Mouse (Mus musculus): Measurements from ENCODE around the gene Tnfrsf14. TPM values are rescaled to one million over a fixed set of nuclear protein-coding genes. Genes with fewer than 3 reads are reported as not detected.

Tnfrsf14 gene
- polyA plus RNA-seq, 1 experiment from 2014 or later: not detected

DNA sequence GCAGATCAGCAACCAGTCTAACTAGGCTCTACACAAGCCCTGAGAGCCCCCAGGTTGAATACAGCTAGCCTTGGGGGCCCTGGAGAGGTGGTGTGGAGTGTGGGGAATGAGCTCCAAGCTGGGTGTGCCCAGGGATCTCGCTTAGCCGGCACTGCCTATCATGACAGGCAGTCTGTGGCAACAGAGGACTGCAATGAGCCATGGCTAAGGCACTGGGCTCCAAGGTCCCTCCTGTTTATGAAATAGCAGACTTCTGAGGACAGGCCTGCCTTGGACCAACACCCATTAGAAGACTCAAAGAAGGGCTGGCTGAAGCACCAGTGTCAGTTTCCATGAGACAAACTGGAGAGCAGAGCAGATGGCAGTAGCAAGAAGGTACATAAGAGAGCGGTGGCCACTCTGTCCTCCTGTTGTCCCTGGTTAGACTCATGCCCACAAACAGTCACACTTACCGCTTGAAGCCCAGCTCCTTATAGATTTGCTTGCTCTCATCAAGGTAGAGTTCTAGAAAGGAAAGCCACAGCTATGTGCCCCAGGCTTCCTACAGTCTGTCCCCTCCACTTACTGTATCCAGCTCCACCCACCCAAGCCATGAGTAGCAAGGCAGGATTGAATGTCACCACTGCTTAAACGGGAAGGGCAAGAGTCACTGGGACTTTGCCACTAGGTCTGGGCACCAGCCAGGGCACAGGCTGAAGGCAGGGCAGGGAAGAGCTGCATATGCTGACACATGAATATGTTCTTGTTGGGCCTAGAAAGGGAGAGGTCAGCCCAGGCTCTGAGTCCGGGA is 30.5 kb downstream of the Tnfrsf14 start:
- WGBS: 72% methylated on average over 6 of the region's 6 CpGs
- Histone ChIP-seq H3K27ac (ENCODE audit: low read depth, low read length) (no peak overlapping the region), H3K27me3 (ENCODE audit: control insufficient read depth, insufficient read depth, low read length) (no peaks in the 10 kb centered on the region), H3K9ac (replicated peaks; ENCODE audit: low read depth, low read length) (peak overlapping the region; percentile 63), H3K4me2 (ENCODE audit: low read depth, low read length) (peak overlapping the region; percentile 95), H3K9me3 (ENCODE audit: control insufficient read depth, low read length) (no peaks in the 10 kb centered on the region), H3K4me1 (ENCODE audit: control insufficient read depth, insufficient read depth, low read length) (peaks cover 16% of the 10 kb centered on the region), H3K36me3 (ENCODE audit: control insufficient read depth, insufficient read depth, low read length) (no peaks in the 10 kb centered on the region), H3K4me3 (ENCODE audit: low read depth, low read length) (peak overlapping the region; percentile 61)
- no peak for ATAC-seq (ENCODE audit: low read depth)

DNA sequence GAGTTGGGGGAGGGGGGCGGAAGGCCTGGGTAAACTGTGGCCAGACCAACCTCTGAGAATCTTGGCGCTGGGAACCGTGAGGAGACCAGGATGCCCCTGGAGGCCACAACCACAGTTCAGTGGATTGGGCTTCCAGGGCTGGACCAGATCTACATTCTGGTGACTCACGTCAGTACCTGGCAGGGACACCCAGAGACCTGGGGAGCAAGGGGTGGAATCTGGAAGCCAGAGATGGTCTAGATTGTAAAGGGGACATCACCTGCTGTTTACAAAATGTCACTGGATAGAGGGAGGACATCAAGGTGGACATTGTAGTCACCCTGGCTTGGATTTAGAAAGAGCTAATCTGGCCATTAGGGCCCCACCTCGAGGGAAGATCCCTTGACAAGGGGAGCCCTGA is 32.8 kb downstream of the Tnfrsf14 start:
- no peaks in the 10 kb centered on the region for H3K27me3 ChIP-seq (ENCODE audit: control insufficient read depth, insufficient read depth, low read length)
- H3K4me1 ChIP-seq (ENCODE audit: control insufficient read depth, insufficient read depth, low read length): peaks cover 16% of the 10 kb centered on the region
- 82% methylated on average over 5 of the region's 5 CpGs for WGBS
- H3K4me3 ChIP-seq (ENCODE audit: low read depth, low read length): no peak overlapping the region
- no peaks in the 10 kb centered on the region for H3K9me3 ChIP-seq (ENCODE audit: control insufficient read depth, low read length)
- no peak overlapping the region for H3K27ac ChIP-seq (ENCODE audit: low read depth, low read length)
- no peak overlapping the region for H3K4me2 ChIP-seq (ENCODE audit: low read depth, low read length)
- no peak for ATAC-seq (ENCODE audit: low read depth)
- no peak overlapping the region for H3K9ac ChIP-seq (replicated peaks; ENCODE audit: low read depth, low read length)
- no peaks in the 10 kb centered on the region for H3K36me3 ChIP-seq (ENCODE audit: control insufficient read depth, insufficient read depth, low read length)

DNA sequence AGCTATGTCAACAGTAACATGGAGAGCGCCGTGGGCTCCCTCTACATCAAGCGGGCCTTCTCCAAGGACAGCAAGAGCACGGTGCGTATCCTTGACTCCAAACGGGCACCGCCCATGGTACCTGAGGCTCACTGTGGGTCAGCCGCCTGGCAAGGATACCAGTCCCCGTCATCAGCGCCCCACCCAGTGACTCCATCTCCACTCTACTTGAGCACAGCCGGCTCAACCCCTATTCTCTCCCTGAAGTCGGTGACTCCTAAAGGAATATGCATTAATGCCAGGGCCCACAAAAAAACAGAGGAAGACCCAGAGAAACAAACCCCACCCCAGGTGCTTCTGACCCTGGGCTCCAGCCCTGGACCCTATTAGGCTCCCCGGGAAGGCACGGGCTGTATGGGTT is 37.5 kb downstream of the Tnfrsf14 start:
- H3K4me1 ChIP-seq (ENCODE audit: control insufficient read depth, insufficient read depth, low read length): no peaks in the 10 kb centered on the region
- H3K9me3 ChIP-seq (ENCODE audit: control insufficient read depth, low read length): no peaks in the 10 kb centered on the region
- no peaks in the 10 kb centered on the region for H3K27me3 ChIP-seq (ENCODE audit: control insufficient read depth, insufficient read depth, low read length)
- no peak overlapping the region for H3K27ac ChIP-seq (ENCODE audit: low read depth, low read length)
- H3K4me3 ChIP-seq (ENCODE audit: low read depth, low read length): no peak overlapping the region
- WGBS: 90% methylated on average over 14 of the region's 14 CpGs
- H3K9ac ChIP-seq (replicated peaks; ENCODE audit: low read depth, low read length): no peak overlapping the region
- no peak for ATAC-seq (ENCODE audit: low read depth)
- H3K4me2 ChIP-seq (ENCODE audit: low read depth, low read length): no peak overlapping the region
- H3K36me3 ChIP-seq (ENCODE audit: control insufficient read depth, insufficient read depth, low read length): no peaks in the 10 kb centered on the region

DNA sequence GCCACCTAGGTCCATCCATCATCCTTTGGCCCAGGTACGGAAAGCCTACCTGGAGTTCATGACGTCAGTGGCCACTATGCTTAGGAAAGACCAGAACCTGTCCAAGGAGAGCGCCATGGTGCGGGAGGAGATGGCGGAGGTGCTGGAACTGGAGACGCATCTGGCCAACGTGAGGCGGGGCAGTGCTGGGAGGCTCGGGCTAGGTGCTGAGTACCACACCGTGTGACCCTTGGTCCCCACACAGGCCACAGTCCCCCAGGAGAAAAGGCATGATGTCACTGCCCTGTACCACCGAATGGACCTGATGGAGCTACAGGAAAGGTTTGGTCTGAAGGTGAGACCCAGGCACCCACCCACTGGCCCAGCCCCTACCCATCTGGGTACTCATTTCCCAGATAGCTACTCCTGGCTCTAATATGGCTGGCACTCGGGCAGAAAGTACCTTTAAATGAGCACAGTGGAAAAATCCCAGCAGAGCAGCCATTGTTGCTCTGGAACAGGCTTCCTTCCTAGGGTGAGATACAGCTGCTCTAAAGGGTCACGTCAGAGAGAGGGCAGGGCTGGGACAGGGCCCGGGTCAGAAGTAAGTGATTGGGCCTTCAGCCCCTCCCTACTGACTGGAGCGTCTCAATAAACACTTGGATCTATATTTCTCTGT is 40.6 kb downstream of the Tnfrsf14 start:
- WGBS: 81% methylated on average over 15 of the region's 15 CpGs
- Histone ChIP-seq H3K36me3 (ENCODE audit: control insufficient read depth, insufficient read depth, low read length) (no peaks in the 10 kb centered on the region), H3K4me2 (ENCODE audit: low read depth, low read length) (no peak overlapping the region), H3K9me3 (ENCODE audit: control insufficient read depth, low read length) (no peaks in the 10 kb centered on the region), H3K27ac (ENCODE audit: low read depth, low read length) (no peak overlapping the region), H3K4me1 (ENCODE audit: control insufficient read depth, insufficient read depth, low read length) (no peaks in the 10 kb centered on the region), H3K27me3 (ENCODE audit: control insufficient read depth, insufficient read depth, low read length) (no peaks in the 10 kb centered on the region), H3K4me3 (ENCODE audit: low read depth, low read length) (no peak overlapping the region), H3K9ac (replicated peaks; ENCODE audit: low read depth, low read length) (no peak overlapping the region)
- ATAC-seq (ENCODE audit: low read depth): no peak

DNA sequence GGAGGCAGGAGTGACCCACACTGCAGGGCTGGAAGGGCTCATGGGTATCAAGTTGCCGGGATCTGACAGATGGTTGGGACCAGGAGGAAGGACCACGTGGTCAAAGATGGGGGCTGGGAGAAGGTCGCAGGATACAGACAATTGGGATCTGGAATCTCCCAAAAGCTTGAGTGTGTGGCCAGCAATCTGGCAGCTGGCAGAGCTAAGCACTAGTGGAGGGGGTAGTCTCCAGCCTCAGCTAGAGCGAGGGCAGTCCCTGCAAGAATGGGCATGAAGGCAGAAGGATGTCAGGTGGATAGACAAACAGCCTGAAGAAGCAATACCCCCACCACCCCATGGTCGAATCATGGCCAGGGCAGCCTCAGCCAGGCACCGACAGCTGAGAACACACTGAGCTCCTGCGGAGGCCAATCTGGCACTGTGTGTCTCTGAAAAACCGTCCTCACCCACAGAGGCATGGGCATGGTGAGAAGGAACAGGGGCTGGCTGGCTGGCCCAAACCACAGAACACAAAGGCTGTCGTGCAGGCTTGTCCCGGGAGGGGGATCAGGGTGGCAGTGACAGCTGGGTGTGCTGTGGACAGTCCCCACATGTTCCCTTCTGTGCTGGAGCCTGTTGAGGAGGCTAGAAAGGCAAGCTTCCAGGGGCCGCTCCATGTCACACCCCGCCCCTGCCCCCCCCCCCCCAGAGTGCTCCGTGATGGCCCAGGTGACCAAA is 41.3 kb downstream of the Tnfrsf14 start:
- Histone ChIP-seq H3K9ac (replicated peaks; ENCODE audit: low read depth, low read length) (no peak overlapping the region), H3K4me1 (ENCODE audit: control insufficient read depth, insufficient read depth, low read length) (no peaks in the 10 kb centered on the region), H3K4me2 (ENCODE audit: low read depth, low read length) (no peak overlapping the region), H3K27ac (ENCODE audit: low read depth, low read length) (no peak overlapping the region), H3K9me3 (ENCODE audit: control insufficient read depth, low read length) (no peaks in the 10 kb centered on the region), H3K4me3 (ENCODE audit: low read depth, low read length) (no peak overlapping the region), H3K36me3 (ENCODE audit: control insufficient read depth, insufficient read depth, low read length) (no peaks in the 10 kb centered on the region), H3K27me3 (ENCODE audit: control insufficient read depth, insufficient read depth, low read length) (no peaks in the 10 kb centered on the region)
- ATAC-seq (ENCODE audit: low read depth): no peak
- 65% methylated on average over 13 of the region's 13 CpGs for WGBS

DNA sequence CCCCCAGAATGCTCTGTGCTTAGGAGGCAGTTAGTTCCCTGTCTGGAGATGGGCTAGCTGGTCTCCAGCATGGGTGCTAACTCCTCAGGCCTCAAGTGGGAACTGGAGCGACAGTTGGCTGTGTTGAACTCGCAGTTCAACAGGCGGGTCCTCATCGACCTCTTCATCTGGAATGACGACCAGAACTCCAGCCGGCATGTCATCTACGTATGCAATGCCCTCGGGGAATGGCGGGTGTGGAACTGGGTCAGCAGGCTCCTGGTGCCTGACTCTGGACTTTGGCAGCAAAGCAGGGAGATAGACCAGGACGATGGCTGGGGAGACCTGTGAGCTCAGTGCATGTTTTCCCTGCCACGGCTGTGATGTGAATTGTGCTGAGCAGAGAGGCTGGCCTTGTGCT is 42.9 kb downstream of the Tnfrsf14 start:
- no peaks in the 10 kb centered on the region for H3K36me3 ChIP-seq (ENCODE audit: control insufficient read depth, insufficient read depth, low read length)
- ATAC-seq (ENCODE audit: low read depth): no peak
- H3K4me2 ChIP-seq (ENCODE audit: low read depth, low read length): no peak overlapping the region
- H3K27me3 ChIP-seq (ENCODE audit: control insufficient read depth, insufficient read depth, low read length): no peaks in the 10 kb centered on the region
- WGBS: 85% methylated on average over 11 of the region's 11 CpGs
- no peaks in the 10 kb centered on the region for H3K9me3 ChIP-seq (ENCODE audit: control insufficient read depth, low read length)
- H3K27ac ChIP-seq (ENCODE audit: low read depth, low read length): no peak overlapping the region
- no peaks in the 10 kb centered on the region for H3K4me1 ChIP-seq (ENCODE audit: control insufficient read depth, insufficient read depth, low read length)
- H3K9ac ChIP-seq (replicated peaks; ENCODE audit: low read depth, low read length): no peak overlapping the region
- H3K4me3 ChIP-seq (ENCODE audit: low read depth, low read length): no peak overlapping the region

DNA sequence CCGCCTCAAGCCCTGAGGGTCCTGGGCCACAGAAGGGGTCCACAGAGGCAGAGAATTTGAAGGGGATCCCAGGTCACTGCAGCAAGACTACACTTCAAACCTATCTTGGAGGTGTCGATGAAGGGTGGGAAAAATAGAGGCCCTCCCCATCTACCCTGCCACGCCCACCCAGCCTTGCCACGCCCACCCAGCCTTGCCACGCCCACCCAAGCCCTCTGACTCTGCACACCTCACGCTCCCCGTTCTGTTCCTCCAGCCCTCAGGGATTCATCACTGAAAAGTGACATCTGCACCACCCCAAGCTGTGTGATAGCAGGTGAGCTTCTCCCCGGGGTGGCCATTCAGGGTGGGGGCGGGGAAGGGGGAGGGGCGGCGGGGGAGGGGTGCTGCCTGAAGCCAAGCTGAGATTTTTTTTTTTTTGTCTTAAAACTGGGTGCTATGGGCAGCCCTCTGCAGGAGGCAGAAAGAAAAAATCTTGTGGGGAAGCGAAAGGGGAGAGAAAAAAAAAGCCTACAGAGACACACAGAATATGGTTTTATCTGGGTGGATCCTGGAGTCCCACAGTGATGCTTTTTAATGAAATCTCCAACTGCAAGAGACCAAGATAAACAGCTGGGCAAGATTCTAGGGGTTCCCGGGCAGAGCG is 46.2 kb downstream of the Tnfrsf14 start:
- Histone ChIP-seq H3K9ac (replicated peaks; ENCODE audit: low read depth, low read length) (no peak overlapping the region), H3K4me2 (ENCODE audit: low read depth, low read length) (no peak overlapping the region), H3K4me1 (ENCODE audit: control insufficient read depth, insufficient read depth, low read length) (0 out of 2 replicates have a peak, but pooled peaks cover 5% of the 10 kb centered on the region), H3K36me3 (ENCODE audit: control insufficient read depth, insufficient read depth, low read length) (no peaks in the 10 kb centered on the region), H3K27ac (ENCODE audit: low read depth, low read length) (no peak overlapping the region), H3K4me3 (ENCODE audit: low read depth, low read length) (no peak overlapping the region), H3K27me3 (ENCODE audit: control insufficient read depth, insufficient read depth, low read length) (no peaks in the 10 kb centered on the region), H3K9me3 (ENCODE audit: control insufficient read depth, low read length) (no peaks in the 10 kb centered on the region)
- WGBS: 32% methylated on average over 14 of the region's 14 CpGs
- no peak for ATAC-seq (ENCODE audit: low read depth)

DNA sequence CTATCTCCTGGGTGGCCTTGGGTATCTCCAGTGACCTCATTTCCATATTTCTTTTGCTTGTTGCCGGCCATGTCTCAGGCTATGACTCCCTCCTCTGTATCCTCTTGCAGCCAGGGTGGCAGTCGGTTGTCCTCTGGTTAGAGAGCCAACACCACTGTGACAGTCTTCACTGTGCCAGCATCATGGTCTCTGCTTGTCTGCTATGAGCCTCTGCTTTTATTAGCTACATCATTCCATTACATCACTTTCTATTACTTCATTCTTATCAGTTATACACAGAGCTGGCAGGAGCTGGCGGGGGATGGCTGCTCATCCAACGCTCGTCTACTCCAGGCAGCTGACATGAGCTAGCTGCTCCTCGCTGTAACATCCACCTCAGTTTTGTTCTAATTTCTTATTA is 47.6 kb downstream of the Tnfrsf14 start:
- WGBS: 89% methylated on average over 6 of the region's 6 CpGs
- Histone ChIP-seq H3K4me3 (ENCODE audit: low read depth, low read length) (no peak overlapping the region), H3K4me1 (ENCODE audit: control insufficient read depth, insufficient read depth, low read length) (0 out of 2 replicates have a peak, but pooled peaks cover 5% of the 10 kb centered on the region), H3K27ac (ENCODE audit: low read depth, low read length) (no peak overlapping the region), H3K27me3 (ENCODE audit: control insufficient read depth, insufficient read depth, low read length) (no peaks in the 10 kb centered on the region), H3K9me3 (ENCODE audit: control insufficient read depth, low read length) (no peaks in the 10 kb centered on the region), H3K36me3 (ENCODE audit: control insufficient read depth, insufficient read depth, low read length) (no peaks in the 10 kb centered on the region), H3K4me2 (ENCODE audit: low read depth, low read length) (no peak overlapping the region), H3K9ac (replicated peaks; ENCODE audit: low read depth, low read length) (no peak overlapping the region)
- no peak for ATAC-seq (ENCODE audit: low read depth)
